Mouse (Mus musculus) Patski (cell line): Measurements from ENCODE around the gene 2200002D01Rik. TPM values are rescaled to one million over a fixed set of nuclear protein-coding genes. Genes with fewer than 3 reads are reported as not detected.
"Not testable (repeated sequence)": the region's sequence is repeated elsewhere in the genome, so short reads cannot be mapped to it uniquely, and the experiment has no call there.

Experiments used
- ATAC-seq: fragments of 100-300 bp; one replicate; pipeline ENCODE4 v1.8.0; 2021
- CTCF ChIA-PET: fragments of 350-600 bp; sonication (Branson Sonifier 250); formaldehyde crosslinking; loops from one replicate; lab custom pipeline; 2022; ENCODE audit warnings: inconsistent platforms; lab: Charles Lee
- POLR2A ChIA-PET: fragments of 350-600 bp; sonication (Branson Sonifier 250); formaldehyde crosslinking; loops from one replicate; lab custom pipeline; 2022; ENCODE audit warnings: antibody characterized with exemption, inconsistent platforms; lab: Charles Lee
- DNase-seq: peaks from one replicate; pipeline ENCODE4 v3.0.0-alpha.2; 2011; ENCODE audit warnings: low read depth, low spot score
- H3K27me3 ChIP-seq: fragments of 371-371 bp; one replicate; pipeline ENCODE4 v1.5.1; 2021
- CTCF ChIP-seq: fragments of 100-300 bp; IDR thresholded peaks from one replicate; pipeline ENCODE4 v1.5.1; 2021
- in situ Hi-C: fragments of 300-500 bp; cut with MboI; formaldehyde crosslinking; loops from 3 replicates; pipeline ENCODE4 v1.11.1; 2018; ENCODE audit warnings: low pct_unique_long_range_greater_than_20kb, mixed read lengths
- polyA plus RNA-seq: library from polyadenylated mRNA; unstranded; gene quantifications from one replicate; pipeline ENCODE4 v1.2.3, GENCODE M21; 2021

Gene 2200002D01Rik
- polyA plus RNA-seq, 1 experiment from 2014 or later = 165 TPM

DNA sequence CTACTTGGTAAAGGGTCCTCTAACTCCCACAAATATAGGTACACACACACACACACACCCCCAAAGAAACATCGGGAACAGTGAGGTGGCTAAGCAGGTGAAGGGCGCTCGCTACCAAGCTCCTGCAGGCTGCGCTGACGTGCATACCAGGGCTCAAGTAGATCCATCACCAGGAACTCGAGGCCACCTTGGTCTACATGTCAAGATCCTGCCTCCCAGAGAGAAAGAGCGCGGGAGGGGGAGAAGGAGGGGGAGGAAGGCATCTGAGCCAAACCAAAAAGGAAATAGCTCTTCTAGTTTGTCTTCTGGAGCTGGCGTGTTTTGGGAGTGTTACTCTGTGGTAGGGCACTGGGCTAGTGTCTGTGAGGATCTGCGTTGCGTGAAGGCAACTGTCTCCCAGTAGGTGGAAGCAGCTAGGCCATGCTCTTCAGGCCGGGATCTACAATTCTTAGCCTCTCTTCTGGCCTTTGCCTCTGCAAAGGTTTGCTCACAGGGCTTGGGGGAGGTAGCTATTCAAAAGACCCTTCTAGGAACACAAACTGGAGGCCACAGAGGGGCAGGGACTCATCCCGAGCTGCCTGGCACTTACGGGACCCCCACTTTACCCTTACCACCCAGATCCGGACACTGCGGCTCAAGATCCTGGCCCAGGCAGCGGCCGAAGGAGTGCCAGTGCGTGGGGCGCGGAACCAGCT lies 1.5 kb downstream of the 2200002D01Rik start:
- ChIA-PET POLR2A (interaction anchor here (0.6 to 4.6 kb wide), 12 partner anchors 8 to 394 kb away, joined by 3 to 49 read pairs (median 7); partner anchors contain the start of gene Spint2), CTCF (interaction anchor here (0.8 to 3.9 kb wide), 12 partner anchors 9 to 299 kb away, joined by 3 to 29 read pairs (median 10); partner anchors contain the start of genes Spint2 and Yif1b)
- ATAC-seq (no peak), DNase-seq (no peak)
- no peak for TF ChIP-seq CTCF
- in situ Hi-C loops = loop anchor here (5.0 kb wide), 1 partner anchor 36 kb away; the partner anchor contains the start of gene Spint2
- no peaks in the 10 kb centered on the region for H3K27me3 ChIP-seq

- CTCF ChIA-PET = interaction anchor here (1.9 to 3.9 kb wide), 6 partner anchors 23 to 55 kb away, joined by 6 to 29 read pairs (median 16); partner anchors contain the start of gene Spint2
- in situ Hi-C loops = loop anchor here (5.0 kb wide), 1 partner anchor 36 kb away; the partner anchor contains the start of gene Spint2
- ATAC-seq (no peak), DNase-seq (no peak)
- no peak for TF ChIP-seq CTCF
- POLR2A ChIA-PET = interaction anchor here (0.6 to 4.6 kb wide), 5 partner anchors 25 to 393 kb away, joined by 3 to 49 read pairs (median 8); partner anchors contain the start of gene Spint2
- H3K27me3 ChIP-seq = no peaks in the 10 kb centered on the region
Measured at GRCm38 (mm10) chr7:29246015-29246414, 2.3 kb downstream of the 2200002D01Rik start.

DNA sequence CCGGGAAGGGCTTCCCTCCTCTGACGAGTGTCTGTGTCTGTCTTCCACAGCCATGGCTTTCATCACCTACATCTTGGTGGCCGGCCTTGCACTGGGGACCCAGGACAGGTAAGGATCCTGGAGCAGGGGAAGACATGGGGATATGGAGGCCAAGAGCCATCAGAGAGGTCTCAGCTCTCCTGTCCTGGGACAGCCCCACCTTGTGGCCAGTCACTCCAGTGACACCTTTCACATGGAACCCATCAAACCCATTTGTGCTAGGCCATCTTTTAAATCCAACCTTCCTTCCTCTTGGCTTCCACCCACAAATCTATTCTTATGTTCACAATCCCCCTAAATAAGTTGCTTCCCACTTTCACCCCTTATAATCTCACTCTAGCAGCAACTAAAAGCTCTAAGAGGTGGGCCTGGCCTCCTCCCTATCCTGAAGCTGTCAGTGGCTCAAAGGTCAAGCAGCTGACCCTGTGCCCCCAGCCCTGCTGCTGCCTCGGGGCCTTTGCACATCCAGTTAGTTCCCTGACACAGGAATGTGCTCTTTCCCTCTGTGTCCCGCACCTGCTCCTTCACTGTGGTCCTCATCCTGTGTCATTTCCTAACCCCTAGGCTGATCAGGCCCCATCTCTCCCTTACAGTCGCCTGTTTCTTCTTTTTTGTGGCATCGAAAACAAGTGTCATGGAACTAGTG lies 3.4 kb downstream of the 2200002D01Rik start:
- no peak for ATAC-seq
- TF ChIP-seq CTCF = no peak
- POLR2A ChIA-PET = interaction anchor here (1.0 to 1.3 kb wide), 2 partner anchors 28 to 35 kb away, joined by 3 to 5 read pairs; no protein-coding TSS in a partner anchor
- no peaks in the 10 kb centered on the region for H3K27me3 ChIP-seq
- CTCF ChIA-PET = interaction anchor here (1.2 to 2.4 kb wide), 6 partner anchors 13 to 119 kb away, joined by 3 to 10 read pairs (median 4); no protein-coding TSS in a partner anchor
- in situ Hi-C loops = loop anchor here (5.0 kb wide), 2 partner anchors 37 to 68 kb away; partner anchors contain the start of gene Spint2
- no peak for DNase-seq

GRCm38 (mm10) chr7:29238019-29238967 lies 10.0 kb downstream of the 2200002D01Rik start, which contains the start of gene Yif1b:
Yif1b (plus strand) TSS chr7:29238329.
- ChIA-PET POLR2A (interaction anchor here (1.4 kb wide), 1 partner anchor 9 kb away, joined by 8 read pairs; the partner anchor contains the start of gene 2200002D01Rik), CTCF (interaction anchor here (0.6 to 1.2 kb wide), 4 partner anchors 9 to 63 kb away, joined by 3 to 4 read pairs (median 4); no protein-coding TSS in a partner anchor)
- DNase-seq (peak; percentile 97), ATAC-seq (peak; percentile 88)
- no peak for TF ChIP-seq CTCF
- peaks cover 2% of the 10 kb centered on the region for H3K27me3 ChIP-seq
- in situ Hi-C loops = no loop called here

- ATAC-seq = not testable (repeated sequence)
- CTCF ChIA-PET = interaction anchor here (0.6 to 1.4 kb wide), 4 partner anchors 10 to 63 kb away, joined by 3 to 5 read pairs (median 4); no protein-coding TSS in a partner anchor
- POLR2A ChIA-PET = interaction anchor here (0.6 kb wide), 1 partner anchor 624 kb away, joined by 3 read pairs; no protein-coding TSS in a partner anchor
Measured at GRCm38 (mm10) chr7:29237596-29237995, 10.7 kb downstream of the 2200002D01Rik start.

DNA sequence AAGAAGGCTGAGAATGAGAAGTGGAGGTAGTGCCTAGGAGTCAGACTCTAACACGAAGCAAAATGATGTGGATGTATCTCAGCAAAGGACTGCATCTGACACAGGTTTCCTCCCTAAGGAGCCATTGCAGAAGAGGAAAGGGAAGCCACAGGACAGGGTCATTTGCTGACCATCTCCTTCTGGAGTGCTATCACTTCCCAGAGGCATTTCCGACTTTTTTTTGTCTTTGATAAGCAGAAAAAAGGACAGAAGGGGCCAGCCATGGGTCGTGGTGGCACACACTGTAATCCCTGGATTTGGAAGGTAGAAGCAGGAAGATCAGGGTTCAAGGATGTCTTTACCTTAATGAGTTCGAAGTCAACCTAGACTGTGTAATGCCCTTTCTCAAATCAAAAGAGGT lies 11.7 kb downstream of the 2200002D01Rik start:
- TF ChIP-seq CTCF = no peak
- ChIA-PET POLR2A (no interaction called here), CTCF (interaction anchor here (0.7 to 1.4 kb wide), 2 partner anchors 58 to 265 kb away, joined by 3 to 5 read pairs; no protein-coding TSS in a partner anchor)
- H3K27me3 ChIP-seq = peaks cover 14% of the 10 kb centered on the region
- ATAC-seq = no peak
- DNase-seq = no peak
- in situ Hi-C loops = no loop called here

More at GRCm38 (mm10) chr7:29237596-29237995, 10.7 kb downstream of the 2200002D01Rik start:
- H3K27me3 ChIP-seq, DNase-seq, in situ Hi-C loops: not testable (repeated sequence)

DNA sequence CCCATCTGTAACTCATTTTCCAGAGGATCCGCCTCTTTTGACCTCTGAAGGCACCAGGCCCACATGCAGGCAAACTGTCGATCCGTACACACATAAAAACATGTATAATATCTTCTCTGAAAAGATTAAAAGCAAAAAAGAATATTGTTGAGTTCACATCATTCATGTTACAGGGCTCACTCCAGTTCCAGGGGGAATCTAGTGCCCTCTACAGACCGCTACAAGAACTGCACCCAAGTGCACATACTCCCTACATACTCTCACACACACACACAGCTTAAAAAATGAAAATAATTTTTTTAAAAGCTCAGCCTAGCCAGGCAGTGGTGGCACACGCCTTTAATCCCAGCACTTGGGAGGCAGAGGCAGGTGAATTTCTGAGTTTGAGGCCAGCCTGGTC lies 13.6 kb downstream of the 2200002D01Rik start:
- CTCF ChIA-PET = interaction anchor here (0.7 to 0.9 kb wide), 2 partner anchors 8 to 108 kb away, joined by 3 read pairs; no protein-coding TSS in a partner anchor
- ATAC-seq = no peak
- DNase-seq = no peak
- peaks cover 25% of the 10 kb centered on the region for H3K27me3 ChIP-seq
- TF ChIP-seq CTCF = no peak
- POLR2A ChIA-PET = no interaction called here
- in situ Hi-C loops = loop anchor here (5.0 kb wide), 1 partner anchor 97 kb away; no protein-coding TSS in a partner anchor

DNA sequence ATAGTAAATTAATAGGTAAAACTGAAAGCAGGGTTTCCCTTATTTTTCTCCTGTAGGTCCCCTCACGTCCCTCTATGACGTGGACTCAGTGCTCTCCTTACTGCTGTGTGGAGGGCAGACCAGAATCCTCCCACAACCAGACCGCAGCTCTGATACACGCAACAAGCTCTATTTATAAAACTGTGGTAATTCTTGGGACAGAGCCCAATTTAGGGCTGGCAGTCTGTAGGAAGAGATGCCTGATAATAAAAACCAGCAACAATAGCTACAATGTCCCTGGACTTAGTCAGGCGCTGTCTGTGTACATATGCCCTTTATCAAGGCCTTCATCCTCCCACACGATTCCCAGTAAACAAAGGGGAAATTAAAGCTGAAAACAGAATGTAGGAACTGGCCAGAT lies 14.5 kb downstream of the 2200002D01Rik start:
- ATAC-seq = no peak
- no peak for DNase-seq
- no peak for TF ChIP-seq CTCF
- ChIA-PET CTCF (no interaction called here), POLR2A (no interaction called here)
- peaks cover 29% of the 10 kb centered on the region for H3K27me3 ChIP-seq
- in situ Hi-C loops = loop anchor here (5.0 kb wide), 1 partner anchor 96 kb away; no protein-coding TSS in a partner anchor
